ENCODE assay signal across 15 mouse cellular contexts in the genomic region with DNA sequence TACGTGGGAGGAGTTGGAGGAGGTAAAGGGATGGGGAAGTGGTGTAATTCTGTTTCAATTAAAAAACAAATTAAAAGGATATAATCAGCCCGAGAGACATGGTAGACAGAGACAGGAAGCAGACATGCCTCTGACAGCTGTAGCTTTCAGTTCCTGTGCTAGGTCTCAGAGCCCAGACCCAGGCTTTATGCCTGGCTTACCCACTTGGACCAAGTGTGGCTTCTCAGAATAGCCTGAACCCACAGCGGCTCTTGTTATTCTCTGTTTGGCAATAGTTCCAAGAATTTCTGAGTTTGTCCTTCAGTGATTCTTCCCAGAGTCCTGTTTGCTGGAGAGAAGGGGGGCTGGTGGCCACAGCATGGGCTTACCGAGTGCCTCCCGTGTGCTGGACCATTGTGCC.
DNase-seq lines count a peak whose midpoint lies in the region; ATAC-seq and TF ChIP-seq lines count a peak whose summit lies in the region.
"Had no signal": no experiment of that assay in that cellular context is flagged by ENCODE, and none has a peak within 500 bp of the region (broad histone marks: within the 10 kb centered on the region; RNA-seq: fewer than 3 reads in every experiment).

No protein-coding gene starts in this region.

- no peak overlapping the region for H3K9ac ChIP-seq in liver, postnatal 0 days (replicated peaks)
- no peak overlapping the region for H3K9ac ChIP-seq in kidney, embryonic 16.5 days (replicated peaks; ENCODE audit: low read length)
- H3K9ac ChIP-seq: embryonic facial prominence, embryonic 15.5 days; neural tube, embryonic 15.5 days had no signal

- TF ChIP-seq CTCF in liver, postnatal 0 days (IDR thresholded peaks at IDR 0.05; ENCODE audit: low read depth) = no peak

- no peak overlapping the region for H3K4me3 ChIP-seq in liver, postnatal 0 days (ENCODE audit: low read depth, low read length)
- H3K4me3 ChIP-seq in kidney, embryonic 16.5 days (ENCODE audit: low read length) = no peak overlapping the region
- H3K4me3 ChIP-seq: embryonic facial prominence, embryonic 15.5 days; neural tube, embryonic 15.5 days had no signal

- 0 out of 2 replicates have a peak, but pooled peaks cover 2% of the 10 kb centered on the region for H3K4me1 ChIP-seq in liver, postnatal 0 days (ENCODE audit: insufficient read depth)
- H3K4me1 ChIP-seq in kidney, embryonic 16.5 days (ENCODE audit: insufficient read depth, low read length) = no peaks in the 10 kb centered on the region
- H3K4me1 ChIP-seq: embryonic facial prominence, embryonic 15.5 days; neural tube, embryonic 15.5 days had no signal

- H3K27ac ChIP-seq in liver, postnatal 0 days (ENCODE audit: low read depth) = peak overlapping the region; percentile 55
- H3K27ac ChIP-seq in kidney, embryonic 16.5 days (ENCODE audit: low read length) = no peak overlapping the region
- H3K27ac ChIP-seq: embryonic facial prominence, embryonic 15.5 days; kidney, postnatal 0 days; neural tube, embryonic 15.5 days had no signal

- H3K36me3 ChIP-seq in liver, postnatal 0 days (replicated peaks; ENCODE audit: insufficient read depth, low read length) = no peaks in the 10 kb centered on the region
- H3K36me3 ChIP-seq in kidney, embryonic 16.5 days (ENCODE audit: insufficient read depth, low read length) = no peaks in the 10 kb centered on the region
- H3K36me3 ChIP-seq: embryonic facial prominence, embryonic 15.5 days; G1E; neural tube, embryonic 15.5 days had no signal

- peak; percentile 15 for DNase-seq in gastrocnemius, adult 18-20 months (ENCODE audit: low spot score)
- DNase-seq in gastrocnemius, adult 8-10 months (ENCODE audit: low spot score in 2 of 2) = no peak
- DNase-seq in liver, postnatal 0 days = no peak
- DNase-seq in liver = no peak
- DNase-seq in B cell, adult 2 months = peak; percentile 67 to 69
- DNase-seq in right cerebral cortex, postnatal 10 days (ENCODE audit: low spot score in 2 of 2) = no peak
- DNase-seq: cerebellum, adult 11 months; right cerebral cortex, adult 18-20 months had no signal

- ATAC-seq in liver, postnatal 0 days = no peak
- peak; percentile 48 for ATAC-seq in common myeloid progenitor, adult 5-6 weeks (replicated peaks; ENCODE audit: low read depth, poor library complexity, severe bottlenecking)
- ATAC-seq in kidney, embryonic 16.5 days (ENCODE audit: low FRiP score, low TSS enrichment) = no peak

- H3K27me3 ChIP-seq in liver, postnatal 0 days (ENCODE audit: insufficient read depth, low read length) = no peaks in the 10 kb centered on the region
- no peaks in the 10 kb centered on the region for H3K27me3 ChIP-seq in kidney, embryonic 16.5 days (ENCODE audit: insufficient read depth, low read length)
- H3K27me3 ChIP-seq: embryonic facial prominence, embryonic 15.5 days; neural tube, embryonic 15.5 days had no signal

- H3K4me2 ChIP-seq in liver, postnatal 0 days (ENCODE audit: low read depth, low read length) = no peak overlapping the region
- H3K4me2 ChIP-seq in kidney, embryonic 16.5 days (replicated peaks; ENCODE audit: low read depth, low read length) = no peak overlapping the region
- H3K4me2 ChIP-seq: embryonic facial prominence, embryonic 15.5 days; midbrain, embryonic 11.5 days; neural tube, embryonic 15.5 days had no signal

- WGBS in liver, postnatal 0 days (ENCODE audit: insufficient replicate concordance) = 50% methylated on average over 5 of the region's 5 CpGs
- 81% methylated on average over 5 of the region's 5 CpGs for WGBS in kidney, embryonic 16.5 days

- no peaks in the 10 kb centered on the region for H3K9me3 ChIP-seq in liver, postnatal 0 days (ENCODE audit: low read length)
- no peaks in the 10 kb centered on the region for H3K9me3 ChIP-seq in kidney, embryonic 16.5 days (ENCODE audit: low read length)
- H3K9me3 ChIP-seq: embryonic facial prominence, embryonic 15.5 days; G1E; neural tube, embryonic 15.5 days had no signal

- TF ChIP-seq EP300 in liver, postnatal 0 days (IDR thresholded peaks at IDR 0.05; ENCODE audit: low read depth) = no peak

Comparison
In these comparisons a context has a peak if more than half of its experiments do, and no peak if none do; other contexts are left out.
1. DNase-seq: peak in gastrocnemius, adult 18-20 months (single experiment) and B cell, adult 2 months (2 of 2); none in gastrocnemius, adult 8-10 months (0 of 2), liver, postnatal 0 days (single experiment), liver (single experiment) and right cerebral cortex, postnatal 10 days (0 of 2).